Mouse (Mus musculus) CH12.LX (cell line): Measurements from ENCODE around the gene Vps26a.

Experiments used
- POLR2A ChIP-seq: IDR thresholded peaks from 2 replicates; pipeline ENCODE4 v1.6.1; 2011; ENCODE audit warnings: low read depth, mild to moderate bottlenecking, improper control_type of control experiment, low read length
- TCF12 ChIP-seq: IDR thresholded peaks from 2 replicates; pipeline ENCODE4 v1.6.1; 2014; ENCODE audit warnings: low read depth, mild to moderate bottlenecking, inconsistent platforms, low read length, improper control_type of control experiment

DNA sequence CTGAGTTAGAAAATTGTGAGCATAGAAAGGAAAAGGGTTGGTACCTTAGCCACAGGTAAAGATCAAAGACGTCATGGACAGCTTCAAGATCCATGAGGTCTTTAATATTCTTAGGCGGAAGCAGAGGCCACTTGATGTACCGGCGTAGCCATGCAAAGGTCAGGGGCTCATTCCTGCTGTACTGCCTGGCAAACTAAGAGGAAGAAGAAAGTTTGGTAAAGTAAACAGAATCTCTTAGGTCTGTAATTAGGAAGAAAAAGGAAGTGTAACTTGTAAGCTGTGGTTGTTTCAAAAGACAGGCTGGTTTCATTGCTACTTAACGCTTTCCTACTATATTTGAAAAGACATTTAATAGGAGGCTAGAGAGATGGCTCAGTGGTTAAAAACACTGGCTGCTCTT is 56.2 kb downstream of the Vps26a start:
- no peak for TF ChIP-seq TCF12
- no peak for TF ChIP-seq POLR2A
